Comparison of ENCODE assay signal across 30 mouse cellular contexts in the genomic region with DNA sequence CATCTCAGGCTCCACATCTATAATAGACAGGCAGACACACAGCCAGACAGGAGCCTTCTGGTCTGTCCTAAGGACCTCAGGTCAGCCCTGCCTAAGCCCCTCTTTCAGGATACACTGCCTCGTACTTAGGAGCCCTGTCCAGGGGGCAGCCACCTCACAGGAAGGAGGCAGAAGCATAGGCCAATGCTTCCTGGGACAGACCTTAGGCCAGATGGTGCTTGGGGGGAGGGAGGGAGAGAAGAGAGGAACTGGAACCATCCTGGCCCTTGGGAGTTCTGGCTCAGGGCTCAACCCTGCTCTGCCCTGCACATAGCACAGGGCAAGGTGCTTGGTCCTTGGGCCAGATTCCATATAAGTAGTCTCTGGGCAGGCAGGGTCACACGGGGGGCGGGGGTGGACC. TPM values are rescaled to one million over a fixed set of nuclear protein-coding genes. Genes with fewer than 3 reads are reported as not detected.
DNase-seq lines count a peak whose midpoint lies in the region; ATAC-seq lines count a peak whose summit lies in the region.
"Had no signal": no experiment of that assay in that cellular context is flagged by ENCODE, and none has a peak within 500 bp of the region (broad histone marks: within the 10 kb centered on the region; RNA-seq: fewer than 3 reads in every experiment).

No protein-coding gene starts in this region.

- no peak overlapping the region for H3K27ac ChIP-seq in hindbrain, embryonic 16.5 days (ENCODE audit: low read depth, low read length)
- H3K27ac ChIP-seq in hindbrain, embryonic 11.5 days (ENCODE audit: low read depth, low read length): no peak overlapping the region
- no peak overlapping the region for H3K27ac ChIP-seq in forebrain, embryonic 10.5 days
- H3K27ac ChIP-seq: embryonic facial prominence, embryonic 13.5 days; hindbrain, embryonic 12.5 days; liver, embryonic 14.5 days; macrophage; neural tube, embryonic 15.5 days; stomach, embryonic 15.5 days had no signal

- no peaks in the 10 kb centered on the region for H3K27me3 ChIP-seq in hindbrain, embryonic 16.5 days (replicated peaks; ENCODE audit: control insufficient read depth, insufficient read depth, low read length)
- H3K27me3 ChIP-seq in hindbrain, embryonic 11.5 days (ENCODE audit: control insufficient read depth, insufficient read depth, low read length): no peaks in the 10 kb centered on the region
- peaks cover 24% of the 10 kb centered on the region for H3K27me3 ChIP-seq in forebrain, embryonic 10.5 days (ENCODE audit: poor library complexity, severe bottlenecking)
- H3K27me3 ChIP-seq: embryonic facial prominence, embryonic 13.5 days; hindbrain, embryonic 12.5 days; neural tube, embryonic 15.5 days; stomach, embryonic 15.5 days had no signal

- ATAC-seq in hindbrain, embryonic 16.5 days: 0 out of 2 replicates have a peak, but pooled peaks have one; percentile 15
- no peak for ATAC-seq in hindbrain, embryonic 11.5 days (ENCODE audit: low FRiP score)
- ATAC-seq: forebrain, postnatal 0 days; intestine, postnatal 0 days had no signal

- WGBS in hindbrain, embryonic 16.5 days: 74% methylated on average over 3 of the region's 3 CpGs
- WGBS in hindbrain, embryonic 11.5 days: 74% methylated on average over 3 of the region's 3 CpGs
- 79% methylated on average over 3 of the region's 3 CpGs for WGBS in forebrain, embryonic 10.5 days

- H3K9me3 ChIP-seq in hindbrain, embryonic 16.5 days (ENCODE audit: control insufficient read depth, low read length): no peaks in the 10 kb centered on the region
- no peaks in the 10 kb centered on the region for H3K9me3 ChIP-seq in hindbrain, embryonic 11.5 days (ENCODE audit: control insufficient read depth, low read length)
- no peaks in the 10 kb centered on the region for H3K9me3 ChIP-seq in forebrain, embryonic 10.5 days
- H3K9me3 ChIP-seq: embryonic facial prominence, embryonic 13.5 days; hindbrain, embryonic 12.5 days; neural tube, embryonic 15.5 days; stomach, embryonic 15.5 days had no signal

- peaks cover 10% of the 10 kb centered on the region for H3K4me1 ChIP-seq in hindbrain, embryonic 16.5 days (ENCODE audit: control insufficient read depth, insufficient read depth, low read depth, low read length)
- H3K4me1 ChIP-seq in hindbrain, embryonic 11.5 days (replicated peaks; ENCODE audit: control insufficient read depth, insufficient read depth, low read length): no peaks in the 10 kb centered on the region
- H3K4me1 ChIP-seq in forebrain, embryonic 10.5 days: peaks cover 19% of the 10 kb centered on the region

- no peaks in the 10 kb centered on the region for H3K36me3 ChIP-seq in hindbrain, embryonic 16.5 days (ENCODE audit: control insufficient read depth, insufficient read depth, low read length)
- no peaks in the 10 kb centered on the region for H3K36me3 ChIP-seq in hindbrain, embryonic 11.5 days (ENCODE audit: control insufficient read depth, insufficient read depth, low read length)
- H3K36me3 ChIP-seq in forebrain, embryonic 10.5 days (replicated peaks): no peaks in the 10 kb centered on the region
- H3K36me3 ChIP-seq: embryonic facial prominence, embryonic 13.5 days; hindbrain, embryonic 12.5 days; neural tube, embryonic 15.5 days; stomach, embryonic 15.5 days had no signal

- no peak for DNase-seq in hindbrain, embryonic 11.5 days (ENCODE audit: low spot score)
- peak; percentile 78 to 89 for DNase-seq in cerebellum, adult 18-20 months
- peak; percentile 59 to 77 for DNase-seq in cerebellum, postnatal 10 days
- DNase-seq in thymus, postnatal 0 days (ENCODE audit: low spot score): no peak
- DNase-seq in forebrain, embryonic 10.5 days (ENCODE audit: extremely low spot score, low spot score): no peak
- no peak for DNase-seq in layer of hippocampus, postnatal 10 days (ENCODE audit: low spot score in 2 of 2)
- DNase-seq: adrenal gland, adult 2 months; adrenal gland, postnatal 36 days; forebrain, postnatal 0 days; gastrocnemius, postnatal 10 days; heart, postnatal 14 days; kidney, adult 9 months; kidney, postnatal 10 days; liver; lung, adult 2 months; lung, postnatal 10 days; midbrain, embryonic 14.5 days; retina, postnatal 1 day; right cerebral cortex, postnatal 14 days; thymus, postnatal 25 days had no signal

- no peak overlapping the region for H3K4me3 ChIP-seq in hindbrain, embryonic 16.5 days (ENCODE audit: low read length)
- H3K4me3 ChIP-seq in hindbrain, embryonic 11.5 days (ENCODE audit: low read depth, low read length): no peak overlapping the region
- H3K4me3 ChIP-seq in forebrain, embryonic 10.5 days: no peak overlapping the region
- H3K4me3 ChIP-seq: embryonic facial prominence, embryonic 13.5 days; hindbrain, embryonic 12.5 days; neural tube, embryonic 15.5 days; stomach, embryonic 15.5 days had no signal

- H3K9ac ChIP-seq in hindbrain, embryonic 16.5 days (ENCODE audit: low read depth, low read length): no peak overlapping the region
- no peak overlapping the region for H3K9ac ChIP-seq in hindbrain, embryonic 11.5 days (ENCODE audit: low read depth, low read length)
- H3K9ac ChIP-seq: embryonic facial prominence, embryonic 13.5 days; forebrain, postnatal 0 days; hindbrain, embryonic 12.5 days; liver, embryonic 14.5 days; neural tube, embryonic 15.5 days; stomach, embryonic 15.5 days had no signal

- H3K4me2 ChIP-seq in hindbrain, embryonic 16.5 days (ENCODE audit: low read length): no peak overlapping the region
- H3K4me2 ChIP-seq in hindbrain, embryonic 11.5 days (replicated peaks; ENCODE audit: low read depth, low read length): no peak overlapping the region
- H3K4me2 ChIP-seq: embryonic facial prominence, embryonic 13.5 days; hindbrain, embryonic 12.5 days; neural tube, embryonic 15.5 days; stomach, embryonic 15.5 days had no signal

RNA-seq across cellular contexts. Expression of gene Pitpnm3, which starts 9.8 kb away (rescaled TPM):
- polyA plus RNA-seq in hindbrain, embryonic 16.5 days (2015; fragmentation: Nextera tagmentation; extraction: Ambion mirVana): 5.5 and 5.8 TPM in 2 replicates
- polyA plus RNA-seq in hindbrain, embryonic 11.5 days (2014; fragmentation: Nextera tagmentation; extraction: Ambion mirVana): 0.45 and 0.48 TPM in 2 replicates
- polyA plus RNA-seq in thymus, postnatal 0 days (2015; fragmentation: Nextera tagmentation; extraction: Ambion mirVana): 0.05 and 0.14 TPM in 2 replicates
- polyA plus RNA-seq in forebrain, embryonic 10.5 days (2016; fragmentation: Nextera tagmentation; extraction: Ambion mirVana): 0.02 and 0.04 TPM in 2 replicates
- 10 to 100 TPM; 17.5 to 17.8 TPM for total RNA-seq in layer of hippocampus, postnatal 10 days (2021)
- total RNA-seq: common myeloid progenitor, adult 5-6 weeks; granulocyte monocyte progenitor cell, adult 5-6 weeks had no signal
- polyA plus RNA-seq: macrophage had no signal

Comparison
In these comparisons a context has a peak if more than half of its experiments do, and no peak if none do; other contexts are left out.
1. DNase-seq: peak in cerebellum, adult 18-20 months (2 of 2) and cerebellum, postnatal 10 days (2 of 2); none in hindbrain, embryonic 11.5 days (single experiment), thymus, postnatal 0 days (single experiment), forebrain, embryonic 10.5 days (single experiment) and layer of hippocampus, postnatal 10 days (0 of 2).